Mouse (Mus musculus): ENCODE results near the gene Gm36864.
A peak's percentile ranks its signal among the peaks of the same experiment; 100 is the strongest.

Gene Gm36864

GRCm38 (mm10) chr7:44257278-44257677, 21.3 kb downstream of the Gm36864 start, which contains the start of gene Acp4:
TSS of gene Acp4 (minus strand) at chr7:44257378.
- no peak for DNase-seq (ENCODE audit: low read depth)

DNA sequence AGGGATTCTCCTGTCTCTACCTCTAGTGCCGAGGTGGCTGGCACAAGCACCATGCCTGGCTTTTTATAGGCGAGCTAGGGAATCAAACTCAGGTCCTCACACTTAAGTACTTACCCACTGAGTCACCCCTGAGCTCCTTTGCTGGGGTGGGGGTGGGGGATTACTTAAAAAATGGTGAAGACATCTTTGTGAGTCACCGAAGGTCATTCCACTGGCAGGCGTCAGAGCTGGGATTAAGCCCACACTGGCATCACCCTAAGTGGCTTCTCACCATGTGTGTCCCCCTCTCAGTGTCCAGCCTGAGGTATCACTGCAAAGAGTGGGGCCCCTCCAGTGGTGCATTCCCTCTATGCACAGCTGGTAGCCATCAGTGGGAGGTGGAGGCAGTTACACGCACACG, 24.4 kb downstream of the Gm36864 start:
- no peak for DNase-seq (ENCODE audit: low read depth)

- no peak for DNase-seq (ENCODE audit: low read depth)
These were observed 25.2 kb downstream of the Gm36864 start, which contains the start of gene Gm15517 for GRCm38 (mm10) chr7:44261147-44261546. TSS of gene Gm15517 (plus strand) at chr7:44261447.

DNA sequence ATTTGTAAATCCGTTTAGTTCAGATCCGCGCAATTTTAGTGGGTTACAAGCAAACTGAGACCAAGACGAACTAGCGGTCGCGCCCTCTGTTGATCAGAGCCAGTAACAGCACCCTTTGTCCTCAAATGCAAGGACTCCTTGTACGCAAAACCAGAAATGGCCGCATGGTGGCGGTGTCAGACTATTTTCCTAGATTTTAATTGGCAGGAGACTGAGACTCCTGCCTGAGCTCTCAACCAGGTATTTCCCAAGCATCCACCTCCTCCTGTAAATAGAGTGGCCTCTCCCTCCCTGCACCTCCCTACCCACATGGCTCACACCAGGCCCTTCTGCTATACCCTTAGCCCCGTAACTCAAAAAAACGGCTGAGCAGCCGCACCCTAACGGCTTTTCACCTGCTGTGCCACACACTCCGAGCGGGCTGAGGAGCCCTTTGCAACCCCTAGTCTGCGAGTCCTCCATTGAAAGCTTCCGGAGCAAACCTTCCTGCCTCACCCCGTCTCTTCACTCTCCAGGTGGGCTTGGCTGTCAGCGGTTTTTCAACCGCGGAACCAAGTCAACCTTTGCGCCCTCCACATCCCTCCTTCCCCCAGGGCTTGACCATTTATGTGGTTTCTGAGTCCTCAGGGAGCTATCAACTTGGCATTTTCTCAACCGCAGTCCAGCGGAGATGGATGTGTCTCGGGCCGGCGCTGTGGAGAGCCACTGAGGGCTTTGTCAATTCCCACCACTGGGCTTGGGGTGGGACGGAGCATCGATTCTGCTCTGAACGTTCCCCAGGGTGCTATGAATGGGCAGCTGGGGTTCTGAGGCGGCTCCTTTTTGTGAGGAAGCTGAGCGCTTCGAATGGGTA, 27.0 kb downstream of the Gm36864 start:
- DNase-seq (ENCODE audit: low read depth): peak; percentile 88

- no peak for DNase-seq (ENCODE audit: low read depth)
These were observed 32.1 kb downstream of the Gm36864 start for GRCm38 (mm10) chr7:44268117-44268516.

DNA sequence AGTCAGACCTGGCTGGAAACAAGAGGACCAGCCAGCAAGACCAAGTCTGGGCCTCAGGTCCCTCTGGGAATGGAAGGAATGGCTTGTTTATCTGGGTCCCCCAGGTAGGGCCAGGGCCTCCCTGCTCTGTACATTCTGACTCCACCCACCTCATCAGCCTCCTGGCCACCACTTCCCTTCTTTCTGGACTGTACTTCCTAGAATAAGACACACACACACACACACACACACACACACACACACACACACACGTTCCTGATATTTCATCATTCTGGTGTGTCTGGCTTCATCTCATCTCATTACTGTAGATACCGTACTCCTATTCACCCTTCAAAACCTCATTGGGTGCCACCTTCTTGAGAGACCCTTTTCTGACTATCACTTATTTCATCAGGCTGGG, 33.4 kb downstream of the Gm36864 start:
- DNase-seq (ENCODE audit: low read depth): no peak

DNA sequence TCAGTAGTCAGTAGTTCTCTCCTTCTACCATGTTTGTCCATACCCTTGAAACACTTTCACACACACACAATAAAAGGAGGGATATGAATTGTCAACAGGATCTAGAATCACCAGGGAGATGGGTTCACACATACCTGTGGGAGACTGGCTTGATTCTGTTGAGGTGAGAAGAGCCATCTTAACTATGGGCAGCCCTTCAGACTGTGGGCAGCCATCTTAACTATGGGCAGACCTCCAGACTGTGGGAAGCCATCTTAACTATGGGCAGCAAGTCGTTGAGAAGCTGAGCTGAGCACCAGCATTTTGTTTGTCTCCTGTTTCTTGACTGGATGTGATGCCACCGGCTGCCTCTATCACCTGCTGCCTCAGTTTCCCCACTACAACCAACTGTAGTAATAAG, 35.3 kb downstream of the Gm36864 start:
- DNase-seq (ENCODE audit: low read depth): no peak

DNA sequence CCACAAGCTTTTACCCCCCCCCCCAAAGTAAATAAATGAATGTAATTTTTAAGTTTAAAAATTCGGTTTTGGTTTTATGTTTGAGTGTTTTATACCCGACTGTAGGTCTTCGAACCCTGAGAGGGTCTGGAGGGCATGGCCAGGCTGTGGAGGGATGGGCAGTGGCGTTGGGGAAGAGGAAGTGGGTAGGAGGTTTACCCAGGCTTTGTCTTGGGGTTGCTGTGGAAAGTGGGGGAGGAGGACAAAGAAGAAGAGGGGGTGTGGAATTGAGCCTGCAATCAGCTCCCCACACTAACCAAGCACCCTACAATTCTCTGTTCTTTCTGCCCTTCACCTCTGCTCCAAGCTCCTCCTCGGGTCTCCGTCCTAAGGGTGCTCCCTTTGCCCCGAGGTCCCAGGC, 36.6 kb downstream of the Gm36864 start:
- DNase-seq (ENCODE audit: low read depth): no peak

- DNase-seq (ENCODE audit: low read depth): no peak
These were observed 37.5 kb downstream of the Gm36864 start for GRCm38 (mm10) chr7:44273446-44273845.

- DNase-seq (ENCODE audit: low read depth): no peak
These were observed 38.1 kb downstream of the Gm36864 start for GRCm38 (mm10) chr7:44274096-44274495.

GRCm38 (mm10) chr7:44275546-44275945, 39.6 kb downstream of the Gm36864 start:
- DNase-seq (ENCODE audit: low read depth): no peak

- no peak for DNase-seq (ENCODE audit: low read depth)
These were observed 40.7 kb downstream of the Gm36864 start for GRCm38 (mm10) chr7:44276461-44277249.

DNA sequence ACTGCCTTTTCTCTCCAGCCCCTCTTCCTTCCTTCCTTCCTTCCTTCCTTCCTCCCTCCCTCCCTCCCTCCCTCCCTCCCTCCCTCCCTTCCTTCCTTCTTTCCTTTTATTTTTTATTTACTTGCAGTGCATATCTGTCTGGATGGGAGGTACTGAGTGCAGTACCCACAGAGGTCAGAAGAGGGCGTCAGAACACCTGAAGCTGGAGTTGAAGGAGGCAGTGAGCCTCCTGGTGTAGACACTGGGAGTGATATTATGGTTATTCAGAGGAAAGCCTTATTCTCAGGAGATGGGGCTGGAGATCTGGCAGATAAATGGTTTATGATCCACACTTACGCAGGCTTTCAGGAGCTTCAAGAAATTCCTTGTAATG, 41.3 kb downstream of the Gm36864 start:
- no peak for DNase-seq (ENCODE audit: low read depth)

DNA sequence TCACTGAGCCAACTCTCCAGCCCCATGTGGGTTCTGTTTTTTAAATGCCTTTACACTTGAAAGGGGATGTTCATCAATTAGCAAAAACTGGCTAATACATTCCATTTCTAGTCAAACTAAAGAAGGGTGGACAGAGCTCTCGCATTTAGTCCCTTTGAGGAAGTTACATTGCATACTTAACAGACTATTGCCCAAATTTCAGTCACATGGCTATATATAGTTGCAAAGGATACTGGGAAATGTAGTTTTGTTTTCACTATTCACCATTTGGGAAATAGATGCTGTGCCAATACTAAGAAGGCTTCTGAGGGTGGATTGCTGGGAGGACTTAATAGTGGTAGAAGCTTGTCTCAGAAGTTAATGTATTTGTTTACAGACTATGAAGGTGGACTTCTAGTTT, 45.0 kb downstream of the Gm36864 start:
- no peak for DNase-seq (ENCODE audit: low read depth)

- DNase-seq (ENCODE audit: low read depth): no peak
These were observed 45.6 kb downstream of the Gm36864 start for GRCm38 (mm10) chr7:44281586-44281985.

- no peak for DNase-seq (ENCODE audit: low read depth)
These were observed 51.8 kb downstream of the Gm36864 start for GRCm38 (mm10) chr7:44287760-44288159.

DNA sequence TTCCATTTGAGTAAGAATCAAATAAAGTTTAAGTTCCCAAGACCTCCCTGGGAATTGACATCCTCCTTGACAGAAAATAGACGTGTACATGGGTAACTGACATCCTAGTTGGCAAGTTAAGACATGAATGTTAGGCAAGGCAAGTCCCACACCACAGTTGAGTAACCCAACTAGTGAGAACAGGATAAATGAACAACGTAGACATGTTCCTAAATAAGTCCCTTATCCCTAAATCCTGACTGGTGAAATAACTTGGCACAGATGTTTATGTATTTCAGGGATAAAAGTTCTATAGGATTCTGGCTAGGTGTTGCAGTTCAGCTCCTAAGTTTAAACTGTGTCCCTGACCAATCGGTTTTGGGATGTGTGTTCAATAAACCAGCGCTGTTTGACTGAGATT, 55.0 kb downstream of the Gm36864 start:
- DNase-seq (ENCODE audit: low read depth): no peak

DNA sequence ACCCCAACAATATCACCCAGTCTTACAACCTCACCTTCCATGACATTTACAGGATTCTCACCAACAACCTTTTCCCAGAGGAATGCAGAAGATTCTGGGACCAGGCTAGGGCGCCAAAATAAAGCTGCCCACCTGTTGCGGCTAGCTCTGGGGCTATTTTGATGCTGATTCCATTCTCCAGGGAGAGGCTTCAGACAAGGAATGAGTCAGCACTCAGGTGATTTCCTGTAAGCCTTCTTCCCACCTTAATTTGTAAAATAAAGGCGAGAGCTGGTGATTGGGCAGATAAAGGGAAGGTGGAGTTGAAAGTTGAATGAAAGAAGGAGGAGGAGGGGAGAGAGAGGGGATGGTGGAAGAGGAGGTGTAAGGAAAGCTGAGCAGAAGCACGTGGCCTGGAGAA, 55.4 kb downstream of the Gm36864 start:
- DNase-seq (ENCODE audit: low read depth): no peak

Measured in c-Kit-positive CD71-positive TER-119-negative erythroid progenitor cells, embryonic 14.5 days (primary cell).